Mouse (Mus musculus) brown adipose tissue, adult 24 weeks (tissue): Measurements from ENCODE around the gene Rpl23. TPM values are rescaled to one million over a fixed set of nuclear protein-coding genes. Genes with fewer than 3 reads are reported as not detected.
"Not testable (repeated sequence)": the region's sequence is repeated elsewhere in the genome, so short reads cannot be mapped to it uniquely, and the experiment has no call there.

ENCODE experiments used
- H3K27ac ChIP-seq: fragments of 200-500 bp; replicated peaks from 2 replicates; pipeline ENCODE4 v1.5.1; 2012; ENCODE audit warnings: low read depth, mild to moderate bottlenecking, low read length
- H3K4me1 ChIP-seq: fragments of 200-500 bp; 2 replicates; pipeline ENCODE4 v1.6.1; 2012; ENCODE audit warnings: low read length, mixed read lengths; ENCODE audit not compliant: control insufficient read depth, insufficient read depth, insufficient read length
- H3K4me3 ChIP-seq: fragments of 200-500 bp; 2 replicates; pipeline ENCODE4 v1.5.1; 2012; ENCODE audit warnings: low read depth, mild to moderate bottlenecking, low read length, moderate library complexity; ENCODE audit not compliant: insufficient read depth
- polyA plus RNA-seq: library from polyadenylated mRNA; stranded (reverse); fragments of >200 nt; gene quantifications from 2 replicates; pipeline ENCODE4 v1.2.4, GENCODE M21; 2012; ENCODE audit not compliant: missing spikeins, insufficient read depth, insufficient read length

The Rpl23 gene
- polyA plus RNA-seq, 1 experiment = 268 TPM

GRCm38 (mm10) chr11:97742157-97742556 is 40.1 kb downstream of the Rpl23 start:
- Histone ChIP-seq H3K4me1 (peaks cover 12% of the 10 kb centered on the region), H3K4me3 (peak overlapping the region; percentile 98; the same call in 1 of the 2 replicates), H3K27ac (no peak overlapping the region)

- Histone ChIP-seq H3K4me1 (peaks cover 12% of the 10 kb centered on the region), H3K4me3 (no peak overlapping the region), H3K27ac (no peak overlapping the region)
Measured at GRCm38 (mm10) chr11:97740190-97740589, 42.0 kb downstream of the Rpl23 start.

- H3K4me1 ChIP-seq = peaks cover 12% of the 10 kb centered on the region
- no peak overlapping the region for H3K4me3 ChIP-seq
- H3K27ac ChIP-seq = no peak overlapping the region
Measured at GRCm38 (mm10) chr11:97739155-97739554, 43.1 kb downstream of the Rpl23 start.

GRCm38 (mm10) chr11:97738703-97739102 is 43.5 kb downstream of the Rpl23 start:
- Histone ChIP-seq H3K4me1 (peaks cover 13% of the 10 kb centered on the region), H3K4me3 (no peak overlapping the region), H3K27ac (no peak overlapping the region)

GRCm38 (mm10) chr11:97737600-97737999 is 44.6 kb downstream of the Rpl23 start:
- H3K4me3 ChIP-seq = no peak overlapping the region
- H3K4me1 ChIP-seq = peaks cover 6% of the 10 kb centered on the region; the same call in 1 of the 2 replicates
- H3K27ac ChIP-seq = no peak overlapping the region

GRCm38 (mm10) chr11:97736645-97737044 is 45.6 kb downstream of the Rpl23 start:
- Histone ChIP-seq H3K27ac (no peak overlapping the region), H3K4me3 (no peak overlapping the region), H3K4me1 (peaks cover 5% of the 10 kb centered on the region; the same call in 1 of the 2 replicates)

GRCm38 (mm10) chr11:97734810-97735209 is 47.4 kb downstream of the Rpl23 start:
- not testable (repeated sequence) for H3K4me1 ChIP-seq, H3K4me3 ChIP-seq, H3K27ac ChIP-seq

GRCm38 (mm10) chr11:97733689-97734088 is 48.5 kb downstream of the Rpl23 start:
- Histone ChIP-seq H3K4me1 (peaks cover 5% of the 10 kb centered on the region; the same call in 1 of the 2 replicates), H3K27ac (no peak overlapping the region), H3K4me3 (no peak overlapping the region)

GRCm38 (mm10) chr11:97728730-97729129 is 53.5 kb downstream of the Rpl23 start:
- Histone ChIP-seq H3K4me1 (peaks cover 3% of the 10 kb centered on the region; the same call in 1 of the 2 replicates), H3K4me3 (no peak overlapping the region), H3K27ac (no peak overlapping the region)

GRCm38 (mm10) chr11:97728311-97728710 is 53.9 kb downstream of the Rpl23 start:
- Histone ChIP-seq H3K4me1 (no peaks in the 10 kb centered on the region), H3K27ac (no peak overlapping the region), H3K4me3 (no peak overlapping the region)

Other genes with a start within 250 kb of the Rpl23 start
- 0.21 and 0.32 TPM in 2 replicates for gene Srcin1, start 206.3 kb downstream of the Rpl23 start, polyA plus RNA-seq
- not detected in 2 replicates for gene Epop, start 152.7 kb downstream of the Rpl23 start, polyA plus RNA-seq
- gene Mllt6, start 119.0 kb downstream of the Rpl23 start, polyA plus RNA-seq = 10.9 and 12.9 TPM in 2 replicates
- 420 and 579 TPM in 2 replicates for gene Cisd3, start 96.6 kb downstream of the Rpl23 start, polyA plus RNA-seq
- 6.8 and 12.7 TPM in 2 replicates for gene Pcgf2, start 81.9 kb downstream of the Rpl23 start, polyA plus RNA-seq
- gene Psmb3, start 79.0 kb downstream of the Rpl23 start, polyA plus RNA-seq = 364 and 464 TPM in 2 replicates
- 6.1 and 10.3 TPM in 2 replicates for gene Pip4k2b, start 37.7 kb downstream of the Rpl23 start, polyA plus RNA-seq
- gene Cwc25, start 15.9 kb downstream of the Rpl23 start, polyA plus RNA-seq = 5.8 and 7.1 TPM in 2 replicates
- gene 1700001P01Rik, start 6.5 kb downstream of the Rpl23 start, polyA plus RNA-seq = not detected in 2 replicates
- 56.3 and 58.1 TPM in 2 replicates for gene Lasp1, start 16.6 kb upstream of the Rpl23 start, polyA plus RNA-seq
- gene B230217C12Rik, start 58.3 kb upstream of the Rpl23 start, polyA plus RNA-seq = 0.59 and 2.0 TPM in 2 replicates
- 1.3 and 1.8 TPM in 2 replicates for gene Fbxo47, start 101.7 kb upstream of the Rpl23 start, polyA plus RNA-seq
- gene Plxdc1, start 204.0 kb upstream of the Rpl23 start, polyA plus RNA-seq = 0.38 and 0.55 TPM in 2 replicates
- gene Arl5c, start 213.7 kb upstream of the Rpl23 start, polyA plus RNA-seq = 0.87 TPM in 1 of 2 replicates, not detected in the other
- 2.6 and 3.4 TPM in 2 replicates for gene Cacnb1, start 240.6 kb upstream of the Rpl23 start, polyA plus RNA-seq
- gene Rpl19, start 244.3 kb upstream of the Rpl23 start, polyA plus RNA-seq = 937 and 961 TPM in 2 replicates